Mouse (Mus musculus): ENCODE results near the gene Col5a1.

DNA sequence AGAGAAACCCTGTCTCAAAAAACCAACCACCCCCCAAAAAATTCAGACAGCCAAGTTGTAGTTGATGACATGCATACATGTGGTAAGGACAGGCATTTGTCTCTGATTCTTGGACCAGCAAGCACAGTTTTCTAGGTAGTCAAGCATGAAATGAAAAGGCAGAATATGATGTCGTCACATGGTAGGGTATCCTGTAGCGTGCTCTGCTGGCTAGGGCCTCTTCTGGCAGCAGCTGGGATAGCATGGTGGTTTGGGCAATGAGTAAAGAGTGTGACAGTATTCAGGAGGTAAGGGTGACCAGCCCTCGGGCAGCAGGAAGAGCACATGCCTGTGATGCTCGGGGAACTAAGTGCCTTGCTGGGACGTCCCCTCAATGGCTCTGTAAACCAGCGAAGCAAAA lies 73.0 kb downstream of the Col5a1 start:
- no peak for TF ChIP-seq POLR2A (IDR thresholded peaks at IDR 0.05; ENCODE audit: low read depth, low read length)
- TF ChIP-seq CTCF (IDR thresholded peaks at IDR 0.05; ENCODE audit: extremely low read depth, insufficient read length, insufficient replicate concordance, low read depth, low read length), result no peak

All from small intestine, adult 2 months (tissue).